Mouse (Mus musculus) left cerebral cortex, adult 18-20 months (tissue): ENCODE results near the gene Slc11a2. TPM values are rescaled to one million over a fixed set of nuclear protein-coding genes. Genes with fewer than 3 reads are reported as not detected.
"Not testable (repeated sequence)": the region's sequence is repeated elsewhere in the genome, so short reads cannot be mapped to it uniquely, and the experiment has no call there.

Source experiments
- DNase-seq, 2 experiments: peaks; one replicate each; pipeline ENCODE4 v3.0.0; 2021 to 2022; ENCODE audit warnings: low spot score in 2 of 2, mixed read lengths in 1 of 2
- total RNA-seq, 2 experiments: library from RNA; stranded (reverse); gene quantifications; 2 replicates each; pipeline ENCODE4 v1.2.3; 2021

Gene Slc11a2
- total RNA-seq, 2 experiments from 2014 or later = 49.0 to 61.6 TPM

DNA sequence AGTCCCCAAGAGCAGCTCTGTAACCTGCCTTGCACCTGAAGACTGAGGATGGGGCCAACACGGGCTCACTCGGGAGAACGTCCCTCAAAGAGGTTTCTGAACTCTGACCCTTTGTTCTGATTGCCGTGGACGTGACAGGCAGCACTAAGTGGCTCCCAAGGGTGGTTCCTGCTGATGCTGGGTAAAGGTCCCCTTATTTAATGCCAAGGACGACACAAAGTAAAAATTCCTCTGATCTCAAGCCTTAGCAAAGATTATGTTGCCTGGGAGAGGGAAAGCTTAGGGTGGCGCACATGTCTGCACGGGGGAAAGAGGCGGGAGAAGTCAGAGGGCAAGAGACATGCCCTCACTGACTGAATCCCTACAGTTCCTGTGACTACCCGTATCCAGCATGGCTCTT, 11.6 kb upstream of the Slc11a2 start:
- DNase-seq = no peak

GRCm38 (mm10) chr15:100436112-100436511, 11.2 kb upstream of the Slc11a2 start:
- DNase-seq = no peak

DNA sequence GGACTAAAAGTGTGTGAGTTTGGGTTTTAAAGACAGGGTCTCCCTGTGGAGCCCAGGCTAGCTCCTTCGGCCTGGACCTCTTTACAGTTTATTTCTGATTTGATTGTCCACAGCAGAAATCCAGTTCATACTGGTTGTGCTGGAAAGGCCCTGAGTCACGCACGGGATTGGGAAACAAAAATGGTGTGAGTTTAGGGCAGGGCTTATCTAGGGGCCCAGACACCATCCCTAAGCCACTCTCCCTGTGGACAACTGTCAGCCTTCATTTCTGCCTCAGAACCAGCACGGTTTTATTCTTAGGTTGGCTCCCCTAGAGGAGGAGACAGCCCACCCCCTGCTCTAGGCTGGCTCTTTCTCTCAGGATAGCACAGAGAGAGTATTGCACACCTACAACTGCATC, 8.4 kb upstream of the Slc11a2 start:
- DNase-seq = no peak

DNA sequence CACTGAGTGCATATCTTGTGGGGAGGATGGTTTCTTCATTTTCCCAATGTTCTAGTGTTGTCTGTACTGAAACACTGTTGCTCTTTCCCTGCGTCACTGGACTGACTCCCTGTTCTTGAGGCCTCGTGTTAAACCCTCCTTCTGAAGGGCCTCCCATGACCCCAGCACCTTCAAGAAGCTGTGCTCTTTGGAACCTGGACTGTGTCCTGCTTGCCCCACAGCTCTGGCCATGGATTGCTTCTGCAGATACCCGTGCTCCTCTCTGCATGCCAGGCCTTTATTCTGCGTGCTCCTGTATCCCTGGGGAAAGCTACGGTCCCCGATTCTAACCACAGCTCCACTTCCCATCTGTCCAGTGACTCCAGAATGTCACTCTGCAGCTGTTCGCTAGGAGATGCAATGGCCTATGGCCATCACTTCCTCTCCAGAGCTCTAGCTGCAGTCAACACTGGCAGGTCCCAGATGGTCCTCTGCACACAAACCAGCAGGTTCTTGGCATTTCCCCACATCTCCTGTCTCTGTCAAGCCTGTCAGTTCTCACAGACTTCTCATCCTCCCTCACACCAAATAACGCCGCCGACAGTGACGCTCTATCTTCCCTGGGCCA, 5.2 kb upstream of the Slc11a2 start:
- no peak for DNase-seq

DNA sequence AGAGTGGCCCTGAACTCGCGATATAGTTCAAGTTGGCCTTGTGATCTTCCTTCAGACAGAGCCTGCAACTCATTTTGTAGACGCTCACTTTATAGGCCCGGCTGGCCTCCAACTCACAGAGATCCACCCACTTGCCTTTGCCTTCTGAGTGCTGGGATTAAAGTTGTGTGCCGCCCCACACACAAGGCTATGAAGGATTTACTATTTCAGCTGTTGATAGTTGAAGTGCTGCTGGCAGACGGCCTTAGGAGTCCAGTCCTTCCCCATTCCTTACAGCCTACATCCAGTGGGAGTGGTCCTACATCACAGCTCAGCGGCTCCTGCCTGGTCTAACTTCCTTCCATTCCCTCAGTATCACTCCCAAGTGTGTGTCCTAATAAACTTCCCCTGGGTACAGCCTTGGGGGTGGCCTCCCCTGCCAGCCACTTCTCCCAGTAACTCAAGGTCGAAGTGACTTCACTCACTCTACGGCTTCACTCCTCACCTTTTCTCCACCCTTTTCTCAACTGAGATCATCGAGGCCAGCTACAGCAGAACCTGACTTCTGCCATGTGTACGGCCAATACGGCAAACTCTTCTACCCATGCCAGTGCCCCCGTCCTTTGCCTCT, 3.5 kb upstream of the Slc11a2 start:
- no peak for DNase-seq

DNA sequence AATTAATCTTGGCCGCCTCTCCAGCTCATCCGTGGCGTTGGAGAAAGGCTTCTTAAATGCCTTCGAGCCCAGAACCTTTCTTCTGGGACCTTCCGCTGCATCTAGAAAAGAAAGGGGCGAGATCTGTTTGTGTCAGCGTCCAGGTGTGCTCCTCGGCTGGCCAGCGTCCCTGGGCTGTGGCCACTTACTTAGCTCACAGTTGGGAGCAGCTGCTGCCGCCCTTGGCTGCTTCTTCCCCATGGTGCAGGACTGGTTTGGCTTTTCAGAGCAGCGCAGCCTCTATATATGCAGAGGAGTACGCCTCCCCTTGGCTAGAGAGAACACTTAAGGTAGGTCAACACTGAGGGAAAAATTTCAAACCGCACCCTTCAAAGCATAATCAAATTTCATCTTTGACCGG, 956 bp downstream of the Slc11a2 start:
- DNase-seq = no peak

- peak; percentile 94 to 96 for DNase-seq
Observed at GRCm38 (mm10) chr15:100422899-100423860, 1.7 kb downstream of the Slc11a2 start.

GRCm38 (mm10) chr15:100422476-100422875, 2.4 kb downstream of the Slc11a2 start:
- no peak for DNase-seq

GRCm38 (mm10) chr15:100421758-100422197, 3.1 kb downstream of the Slc11a2 start, which contains the start of gene Gm5475:
TSS of gene Gm5475 (plus strand) at chr15:100422147.
- DNase-seq = not testable (repeated sequence)

DNA sequence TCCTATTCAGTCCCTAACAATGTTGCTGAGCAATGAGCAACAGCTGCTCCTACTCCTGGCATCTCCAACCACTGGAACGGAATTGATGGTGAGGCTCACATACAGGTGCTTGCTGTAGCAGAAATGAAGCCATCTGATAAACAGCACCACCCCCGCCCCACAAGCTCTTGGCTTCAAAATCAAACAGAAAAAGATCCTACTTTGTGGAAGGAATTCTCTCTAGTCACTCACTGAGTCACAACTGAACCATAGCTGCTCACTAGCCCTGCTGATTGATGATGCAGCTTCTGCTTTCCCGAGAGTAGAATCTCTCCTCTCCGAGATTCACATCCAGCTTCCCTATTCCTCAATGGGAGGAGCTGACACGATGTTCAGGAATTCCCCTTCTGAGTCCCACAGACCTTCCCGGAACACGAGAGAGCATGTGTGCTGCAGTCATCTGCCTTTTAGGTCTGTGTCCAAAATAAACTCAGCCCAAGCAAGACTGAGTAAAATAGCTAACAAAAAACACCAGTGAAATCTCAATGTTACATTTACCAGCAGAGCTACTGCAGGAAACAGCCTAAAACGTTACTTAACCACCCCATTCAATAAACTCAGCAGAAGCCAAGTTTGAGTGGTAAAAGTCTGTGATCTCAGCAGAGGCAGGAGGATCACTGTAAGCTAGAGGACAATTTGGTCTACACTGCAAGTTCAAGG, 3.7 kb downstream of the Slc11a2 start:
- no peak for DNase-seq

GRCm38 (mm10) chr15:100419901-100420745, 4.7 kb downstream of the Slc11a2 start:
- no peak for DNase-seq

GRCm38 (mm10) chr15:100419311-100419710, 5.6 kb downstream of the Slc11a2 start:
- no peak for DNase-seq

DNA sequence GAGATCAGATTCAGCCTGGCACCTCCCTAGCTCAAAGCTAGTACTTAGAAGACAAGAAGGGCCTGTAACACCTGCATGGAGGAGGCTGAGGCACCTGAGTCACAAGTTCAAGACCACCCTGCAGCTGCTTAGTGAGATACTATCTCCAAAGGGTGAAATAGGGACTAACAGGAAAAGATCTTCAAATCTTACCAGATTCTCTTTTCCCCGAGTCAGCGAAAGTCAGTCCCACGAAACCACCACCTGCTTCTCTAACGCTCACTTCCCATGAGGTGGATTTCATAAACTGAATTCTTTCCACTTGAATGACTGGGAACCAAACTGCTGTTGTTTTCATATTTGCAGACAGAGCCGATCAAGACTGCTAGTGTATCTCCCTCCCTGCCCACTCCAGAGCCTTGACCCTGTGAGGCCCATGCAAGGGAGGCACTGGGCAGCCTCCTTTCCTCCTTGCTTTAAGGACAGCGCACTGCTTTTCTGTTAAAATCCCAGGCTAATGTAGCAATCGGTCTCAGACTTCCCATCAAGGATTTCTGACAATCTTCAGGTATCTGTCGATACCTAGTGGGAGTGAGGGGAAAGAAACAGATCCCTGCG, 6.9 kb downstream of the Slc11a2 start:
- DNase-seq = no peak

DNA sequence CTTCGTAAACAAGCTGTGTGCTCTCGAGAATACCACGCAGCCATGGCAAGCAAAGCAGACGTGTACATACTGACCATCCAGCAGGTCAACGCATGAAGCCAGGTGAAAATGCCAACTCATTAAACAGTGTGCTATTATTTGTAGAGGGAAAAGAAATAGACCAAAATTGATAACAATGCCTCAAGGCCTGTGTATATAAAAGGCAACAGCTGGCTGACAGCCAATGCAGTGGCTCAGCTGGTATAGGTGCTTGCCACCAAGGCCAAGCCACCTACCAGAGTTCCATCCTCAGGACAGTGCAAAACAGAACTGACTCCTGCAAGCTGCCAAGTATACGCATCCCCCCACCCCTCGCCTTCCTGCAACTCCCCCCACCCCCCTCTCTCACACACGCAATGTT, 9.2 kb downstream of the Slc11a2 start:
- no peak for DNase-seq

GRCm38 (mm10) chr15:100414942-100415341, 9.9 kb downstream of the Slc11a2 start:
- no peak for DNase-seq

- DNase-seq = no peak
Observed at GRCm38 (mm10) chr15:100414011-100414410, 10.9 kb downstream of the Slc11a2 start.

GRCm38 (mm10) chr15:100413306-100413705, 11.6 kb downstream of the Slc11a2 start:
- no peak for DNase-seq

DNA sequence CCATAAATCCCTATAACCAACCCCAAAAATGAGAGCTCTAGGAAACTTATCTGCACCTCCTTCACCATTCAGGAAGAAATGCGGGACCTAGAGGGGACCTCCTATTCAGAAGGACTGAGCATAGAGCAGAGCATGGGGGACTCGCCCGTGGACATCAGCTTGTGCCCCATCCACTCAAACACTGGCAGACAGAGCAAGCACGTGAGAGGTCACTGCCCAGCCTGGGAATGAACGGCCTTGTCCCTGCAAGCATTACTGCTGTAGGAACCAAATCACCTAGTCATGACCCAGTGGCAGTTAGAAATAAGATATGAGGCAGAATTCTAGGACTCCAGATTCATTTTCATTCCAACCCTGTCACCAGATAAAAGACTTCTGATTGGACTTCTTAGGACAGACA, 13.1 kb downstream of the Slc11a2 start:
- DNase-seq = no peak

DNA sequence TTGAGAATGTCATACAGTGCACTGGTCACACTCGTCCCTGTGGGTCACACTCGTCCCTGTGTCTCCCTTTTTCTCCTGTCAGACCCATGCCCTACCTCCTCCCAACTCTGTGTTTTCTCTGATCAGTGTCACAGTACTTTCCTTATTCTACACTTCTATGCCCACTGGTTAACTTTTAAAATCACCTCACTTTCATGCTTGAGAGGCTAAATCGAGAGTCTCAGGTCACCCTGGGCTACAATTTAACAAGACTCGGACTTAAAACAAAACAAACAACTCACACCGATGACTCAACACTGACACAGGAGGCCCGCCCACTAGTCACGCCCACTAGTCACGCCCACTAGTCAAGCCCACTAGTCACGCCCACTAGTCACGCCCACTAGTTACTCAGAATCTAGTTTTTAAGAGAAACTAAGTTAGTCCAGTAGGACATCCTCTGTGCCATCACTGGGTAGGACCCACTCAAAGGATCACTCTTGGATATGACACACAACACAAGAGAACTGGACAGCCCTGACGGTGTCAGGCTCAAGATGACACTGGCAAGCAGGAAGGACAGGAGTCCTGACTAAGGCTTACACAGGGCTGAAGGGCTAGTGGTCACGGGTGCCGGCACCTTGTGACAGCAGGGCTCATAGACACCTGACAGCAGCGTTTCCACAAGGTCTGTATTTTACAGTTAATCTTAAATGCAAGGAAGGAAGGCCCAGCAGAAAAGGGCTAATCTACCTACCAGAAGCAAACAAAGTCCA, 13.8 kb downstream of the Slc11a2 start:
- no peak for DNase-seq
